Mouse (Mus musculus): Measurements from ENCODE around the gene Ccdc65. TPM values are rescaled to one million over a fixed set of nuclear protein-coding genes. Genes with fewer than 3 reads are reported as not detected.

Ccdc65 gene
- total and polyA plus RNA-seq, 3 experiments = 0.13 TPM; not detected in 2

DNA sequence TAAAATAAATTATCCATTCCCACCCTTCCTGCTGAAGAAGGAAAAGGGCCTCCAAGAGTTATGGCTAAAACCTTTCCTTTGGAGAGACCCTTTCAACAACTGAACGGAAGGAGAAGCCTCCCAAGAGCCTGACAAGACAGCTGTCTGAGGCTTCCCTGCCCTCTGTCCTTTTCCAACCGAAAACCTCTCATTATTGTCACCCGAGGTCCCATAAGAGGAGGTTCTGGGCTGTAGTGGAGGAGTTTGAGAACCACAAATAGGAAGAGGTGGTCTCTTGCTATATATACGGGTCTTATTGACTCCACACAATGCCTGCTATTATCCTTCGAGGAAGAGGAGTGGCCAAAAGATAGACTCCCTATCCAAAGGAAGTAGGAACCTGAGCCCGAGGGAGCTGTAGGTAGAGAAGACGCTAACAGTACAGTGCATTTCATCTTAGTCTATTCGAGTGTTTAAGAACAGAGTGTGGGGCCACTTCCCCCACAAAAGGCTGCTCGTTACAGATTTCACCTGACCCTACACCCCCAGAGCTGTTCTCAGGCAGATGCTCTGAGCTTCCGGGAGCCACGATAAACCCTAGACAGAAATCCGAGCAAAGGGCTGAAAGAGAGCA, 63.9 kb downstream of the Ccdc65 start:
- H3K27me3 ChIP-seq (ENCODE audit: control insufficient read depth in 1 of 2, insufficient read depth in 2 of 2, low read length in 2 of 2) = no peaks in the 10 kb centered on the region
- peaks cover 0 to 1% of the 10 kb centered on the region in 2 experiments; a peak in 1 of 4 replicates for H3K4me1 ChIP-seq (ENCODE audit: control insufficient read depth in 1 of 2, insufficient read depth in 2 of 2, low read length in 2 of 2)
- peak overlapping the region; percentile 79 for H3K27ac ChIP-seq (ENCODE audit: control insufficient read depth, low read depth, low read length)
- H3K4me3 ChIP-seq (ENCODE audit: control insufficient read depth in 1 of 2, insufficient read depth in 1 of 2, low read depth in 2 of 2, low read length in 2 of 2) = peak overlapping the region; percentile 67 to 72
- peak overlapping the region; percentile 76 for H3K9ac ChIP-seq (ENCODE audit: control insufficient read depth, low read depth, low read length, poor library complexity, severe bottlenecking)
- H3K79me2 ChIP-seq (ENCODE audit: control insufficient read depth, insufficient read depth, low read length, poor library complexity) = no peaks in the 10 kb centered on the region; the same call in 1 of the 2 replicates
- TF ChIP-seq ELF1 (IDR thresholded peaks at IDR 0.05; ENCODE audit: low read depth, low read length) (peak; percentile 29; the same call in 1 of the 2 replicates), RCOR1 (IDR thresholded peaks at IDR 0.05; ENCODE audit: low read depth, low read length) (peak; percentile 52), E2F4 (IDR thresholded peaks at IDR 0.05; ENCODE audit: borderline replicate concordance, low read depth, low read length) (0 out of 2 replicates have a peak, but pooled peaks have one; percentile 28), SIN3A (IDR thresholded peaks at IDR 0.05; ENCODE audit: low read length) (0 out of 2 replicates have a peak, but pooled peaks have one; percentile 13), MYC (IDR thresholded peaks at IDR 0.05; ENCODE audit: low read depth, low read length) (peak; percentile 12; the same call in 1 of the 2 replicates), EP300 (IDR thresholded peaks at IDR 0.05; ENCODE audit: low read depth in 1 of 2, low read length in 2 of 2) (peak in 1 of 2 experiments; percentile 11; a peak in 1 of 4 replicates), TCF12 (IDR thresholded peaks at IDR 0.05; ENCODE audit: low read depth, low read length) (no peak), HCFC1 (IDR thresholded peaks at IDR 0.05; ENCODE audit: low read depth, low read length) (0 out of 2 replicates have a peak, but pooled peaks have one; percentile 7), ZMIZ1 (IDR thresholded peaks at IDR 0.05; ENCODE audit: low read depth, low read length) (no peak), TAL1 (IDR thresholded peaks at IDR 0.05; ENCODE audit: low read length) (peak; percentile 4; the same call in 1 of the 2 replicates), GATA1 (IDR thresholded peaks at IDR 0.05; ENCODE audit: low read depth, low read length) (peak; percentile 36; the same call in 1 of the 2 replicates), TBP (IDR thresholded peaks at IDR 0.05; ENCODE audit: low read depth, low read length) (peak; percentile 63; the same call in 1 of the 2 replicates), MAZ (IDR thresholded peaks at IDR 0.05; ENCODE audit: low read depth, low read length) (peak; percentile 61; the same call in 1 of the 2 replicates), CHD2 (IDR thresholded peaks at IDR 0.05; ENCODE audit: low read length) (no peak), CHD1 (IDR thresholded peaks at IDR 0.05; ENCODE audit: low read depth, low read length) (0 out of 2 replicates have a peak, but pooled peaks have one; percentile 50)
- peak; percentile 77 for DNase-seq (ENCODE audit: low read depth, low spot score)
- H3K9me3 ChIP-seq (replicated peaks; ENCODE audit: insufficient read depth, low read length) = no peaks in the 10 kb centered on the region
- peaks cover 0 to 10% of the 10 kb centered on the region in 2 experiments; a peak in 2 of 4 replicates for H3K36me3 ChIP-seq (ENCODE audit: control insufficient read depth in 1 of 2, insufficient read depth in 2 of 2, low read length in 2 of 2)

- Histone ChIP-seq H3K4me1 (ENCODE audit: control insufficient read depth in 1 of 2, insufficient read depth in 2 of 2, low read length in 2 of 2) (peaks cover 0 to 1% of the 10 kb centered on the region in 2 experiments; a peak in 1 of 4 replicates), H3K36me3 (ENCODE audit: control insufficient read depth in 1 of 2, insufficient read depth in 2 of 2, low read length in 2 of 2) (peaks cover 0 to 10% of the 10 kb centered on the region in 2 experiments; a peak in 2 of 4 replicates), H3K9me3 (replicated peaks; ENCODE audit: insufficient read depth, low read length) (no peaks in the 10 kb centered on the region), H3K27me3 (ENCODE audit: control insufficient read depth in 1 of 2, insufficient read depth in 2 of 2, low read length in 2 of 2) (no peaks in the 10 kb centered on the region), H3K79me2 (ENCODE audit: control insufficient read depth, insufficient read depth, low read length, poor library complexity) (no peaks in the 10 kb centered on the region; the same call in 1 of the 2 replicates), H3K4me3 (ENCODE audit: control insufficient read depth in 1 of 2, insufficient read depth in 1 of 2, low read depth in 2 of 2, low read length in 2 of 2) (peak overlapping the region; percentile 67 to 72), H3K27ac (ENCODE audit: control insufficient read depth, low read depth, low read length) (peak overlapping the region; percentile 79), H3K9ac (ENCODE audit: control insufficient read depth, low read depth, low read length, poor library complexity, severe bottlenecking) (peak overlapping the region; percentile 76)
- DNase-seq (ENCODE audit: low read depth, low spot score) = peak; percentile 93
- TF ChIP-seq POLR2A (IDR thresholded peaks at IDR 0.05; ENCODE audit: control insufficient read depth in 1 of 2, insufficient read depth in 1 of 2, low read depth in 1 of 2, low read length in 2 of 2, poor library complexity in 1 of 2) = peak; percentile 68 to 73
- TF ChIP-seq USF2 (IDR thresholded peaks at IDR 0.05; ENCODE audit: borderline replicate concordance in 1 of 2, insufficient read depth in 1 of 2, low read depth in 1 of 2, low read length in 2 of 2) = no peak
- TF ChIP-seq MEF2A (IDR thresholded peaks at IDR 0.05; ENCODE audit: extremely low read depth, insufficient replicate concordance, low read depth, low read length, poor library complexity, severe bottlenecking) = peak; percentile 24; the same call in 1 of the 2 replicates
- peak; percentile 75 for TF ChIP-seq MXI1 (IDR thresholded peaks at IDR 0.05; ENCODE audit: low read depth, low read length)
- TF ChIP-seq ZMIZ1 (IDR thresholded peaks at IDR 0.05; ENCODE audit: low read depth, low read length) = peak; percentile 62; the same call in 1 of the 2 replicates
- peak; percentile 86 for TF ChIP-seq SIN3A (IDR thresholded peaks at IDR 0.05; ENCODE audit: low read length)
- peak; percentile 65 for TF ChIP-seq RCOR1 (IDR thresholded peaks at IDR 0.05; ENCODE audit: low read depth, low read length)
- 0 out of 2 replicates have a peak, but pooled peaks have one; percentile 15 for TF ChIP-seq USF1 (IDR thresholded peaks at IDR 0.05; ENCODE audit: low read depth, low read length)
- peak; percentile 45; the same call in 1 of the 2 replicates for TF ChIP-seq POLR2AphosphoS2 (IDR thresholded peaks at IDR 0.05; ENCODE audit: low read length)
- peak; percentile 67 for TF ChIP-seq NELFE (IDR thresholded peaks at IDR 0.05; ENCODE audit: low read depth, low read length)
- no peak for TF ChIP-seq CTCF (IDR thresholded peaks at IDR 0.05 in 2 of 3, conservative IDR thresholded peaks at IDR 0.05 in 1 of 3; ENCODE audit: control insufficient read depth in 1 of 3, insufficient read depth in 1 of 3, low read depth in 2 of 3, low read length in 3 of 3, poor library complexity in 1 of 3, severe bottlenecking in 1 of 3)
- peak; percentile 64 for TF ChIP-seq MYB (IDR thresholded peaks at IDR 0.05; ENCODE audit: low read depth, low read length)
- peak; percentile 48; the same call in 1 of the 2 replicates for TF ChIP-seq ETS1 (IDR thresholded peaks at IDR 0.05; ENCODE audit: low read depth, low read length)
- peak; percentile 75 for TF ChIP-seq TBP (IDR thresholded peaks at IDR 0.05; ENCODE audit: low read depth, low read length)
- peak; percentile 72 for TF ChIP-seq HCFC1 (IDR thresholded peaks at IDR 0.05; ENCODE audit: low read depth, low read length)
- no peak for TF ChIP-seq SMC3 (IDR thresholded peaks at IDR 0.05; ENCODE audit: low read depth, low read length)
- TF ChIP-seq UBTF (IDR thresholded peaks at IDR 0.05; ENCODE audit: borderline replicate concordance, insufficient read depth, low read depth, low read length) = 0 out of 2 replicates have a peak, but pooled peaks have one; percentile 69
Observed at GRCm38 (mm10) chr15:98772511-98773211, 64.7 kb downstream of the Ccdc65 start.
